Mouse (Mus musculus): Measurements from ENCODE around the gene Ccm2. TPM values are rescaled to one million over a fixed set of nuclear protein-coding genes. Genes with fewer than 3 reads are reported as not detected.

Ccm2 gene
- polyA plus RNA-seq, 1 experiment from 2014 or later = 92.9 TPM

DNA sequence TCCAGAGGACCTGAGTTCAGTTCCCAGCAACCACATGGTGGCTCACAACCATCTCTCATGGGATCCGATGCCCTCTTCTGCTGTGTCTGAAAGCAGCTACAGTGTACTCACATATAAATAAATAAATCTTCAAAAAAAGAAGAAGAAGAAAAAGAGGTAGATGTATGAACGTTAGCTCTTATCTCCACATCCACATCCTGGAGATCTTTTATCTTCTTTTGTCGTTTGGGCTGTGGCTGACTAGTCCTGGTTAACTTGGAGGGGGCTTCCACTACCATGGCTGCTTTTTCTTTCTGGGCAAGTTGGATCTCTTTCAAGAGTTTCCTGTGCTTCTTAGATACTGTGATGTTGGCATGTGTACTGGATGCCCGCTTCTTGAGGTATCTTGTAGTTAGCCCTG, 16.5 kb downstream of the Ccm2 start:
- Histone ChIP-seq H3K27ac (no peak overlapping the region), H3K4me2 (no peak overlapping the region), H3K4me1 (peaks cover 4% of the 10 kb centered on the region; the same call in 1 of the 2 replicates), H3K27me3 (no peaks in the 10 kb centered on the region), H3K36me3 (no peaks in the 10 kb centered on the region), H3K9me3 (no peaks in the 10 kb centered on the region), H3K4me3 (no peak overlapping the region), H3K9ac (no peak overlapping the region)
- no peak for ATAC-seq (ENCODE audit: borderline replicate concordance, extremely low read depth, low FRiP score, low TSS enrichment)
- 68% methylated on average over 4 of the region's 4 CpGs for WGBS

DNA sequence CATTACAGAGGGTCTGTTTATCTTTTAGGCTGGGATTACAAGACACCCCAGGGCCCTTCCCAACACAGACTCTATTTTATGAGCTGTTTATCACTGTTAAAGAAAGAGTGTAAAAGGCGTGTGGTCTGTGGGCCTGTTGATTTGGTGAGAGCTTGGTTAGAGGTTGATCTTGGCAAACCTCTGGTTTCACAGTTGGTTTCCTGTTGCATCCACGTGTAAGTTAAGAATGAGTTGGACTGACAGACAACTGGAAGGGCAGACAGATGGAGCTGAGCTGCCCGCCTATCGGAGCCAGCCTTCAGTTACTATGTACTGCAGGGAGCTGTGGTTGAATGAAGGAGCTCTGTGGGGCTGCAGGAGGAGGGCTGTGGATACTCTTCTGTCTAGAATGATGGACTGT, 19.8 kb downstream of the Ccm2 start:
- no peak overlapping the region for H3K4me3 ChIP-seq
- no peaks in the 10 kb centered on the region for H3K27me3 ChIP-seq
- no peak overlapping the region for H3K27ac ChIP-seq
- no peak overlapping the region for H3K4me2 ChIP-seq
- 72% methylated on average over 4 of the region's 4 CpGs for WGBS
- H3K9me3 ChIP-seq = no peaks in the 10 kb centered on the region
- no peak overlapping the region for H3K9ac ChIP-seq
- H3K36me3 ChIP-seq = peaks cover 5% of the 10 kb centered on the region; the same call in 1 of the 2 replicates
- no peak for ATAC-seq (ENCODE audit: borderline replicate concordance, extremely low read depth, low FRiP score, low TSS enrichment)
- peaks cover 12% of the 10 kb centered on the region for H3K4me1 ChIP-seq

DNA sequence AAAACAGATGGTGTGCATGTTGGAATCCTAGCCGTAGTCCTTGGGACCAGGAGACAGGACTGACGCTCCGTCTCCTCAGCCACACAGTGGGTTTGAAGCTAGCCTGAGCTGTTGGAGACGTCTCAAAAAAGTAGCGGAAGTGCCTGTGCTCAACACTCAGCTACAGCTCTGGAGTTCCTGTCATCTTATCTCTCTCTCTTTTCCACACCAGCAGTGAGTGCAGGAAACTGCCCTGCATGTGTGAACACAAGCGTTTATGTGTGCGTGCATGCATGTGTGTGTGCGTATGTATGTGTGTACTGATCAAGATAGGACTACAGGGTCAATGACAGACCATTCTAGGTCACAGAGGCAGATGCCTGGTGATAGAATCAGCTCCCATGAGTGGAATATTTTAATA, 21.3 kb downstream of the Ccm2 start:
- Histone ChIP-seq H3K9ac (no peak overlapping the region), H3K4me3 (no peak overlapping the region), H3K4me1 (peaks cover 12% of the 10 kb centered on the region), H3K9me3 (no peaks in the 10 kb centered on the region), H3K27ac (no peak overlapping the region), H3K4me2 (no peak overlapping the region), H3K27me3 (no peaks in the 10 kb centered on the region), H3K36me3 (peaks cover 10% of the 10 kb centered on the region; the same call in 1 of the 2 replicates)
- no peak for ATAC-seq (ENCODE audit: borderline replicate concordance, extremely low read depth, low FRiP score, low TSS enrichment)
- WGBS = 59% methylated on average over 8 of the region's 8 CpGs

DNA sequence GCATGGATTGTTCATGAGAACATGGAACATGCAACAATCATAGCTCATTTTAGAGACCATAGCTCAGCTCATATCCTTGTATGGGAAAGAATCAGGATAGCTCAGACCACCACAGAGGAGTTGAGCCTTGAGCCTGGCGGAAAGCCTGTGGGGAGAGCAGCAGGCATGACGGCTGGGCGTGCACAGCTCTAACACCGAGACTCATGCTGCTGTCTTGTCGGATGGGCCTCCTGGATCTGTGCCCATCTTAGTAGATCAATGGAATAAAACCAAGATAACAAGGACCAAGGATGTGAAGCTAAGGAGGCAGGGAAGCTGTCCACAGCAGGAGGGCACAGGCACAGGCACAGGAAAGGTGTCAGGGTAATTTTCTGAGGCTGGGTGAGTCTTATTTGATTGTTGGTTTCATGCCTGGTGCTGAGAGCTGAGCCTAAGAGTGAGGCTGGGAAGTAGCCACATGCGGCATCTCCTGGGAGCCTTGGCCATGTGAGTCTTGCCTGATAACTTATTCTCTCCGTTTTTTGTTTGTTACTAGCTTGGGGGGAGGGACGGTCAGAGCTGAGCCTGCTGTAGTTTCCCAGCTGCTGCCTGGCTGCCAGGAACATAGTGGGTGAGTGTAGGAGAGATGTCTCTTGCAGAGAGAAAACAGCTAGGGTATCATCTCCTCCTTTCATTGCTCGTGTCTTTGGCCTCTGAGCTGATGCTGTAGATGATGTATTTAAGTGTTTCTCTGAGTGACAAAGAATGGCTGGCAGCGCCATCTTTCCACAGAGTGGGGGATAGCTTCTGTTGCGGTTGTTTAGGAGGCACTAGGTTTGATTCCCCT, 22.1 kb downstream of the Ccm2 start:
- H3K4me3 ChIP-seq = no peak overlapping the region
- WGBS = 50% methylated on average over 11 of the region's 11 CpGs
- H3K9ac ChIP-seq = no peak overlapping the region
- peak; percentile 39; the same call in 1 of the 2 replicates for ATAC-seq (ENCODE audit: borderline replicate concordance, extremely low read depth, low FRiP score, low TSS enrichment)
- no peaks in the 10 kb centered on the region for H3K9me3 ChIP-seq
- no peak overlapping the region for H3K4me2 ChIP-seq
- peaks cover 12% of the 10 kb centered on the region for H3K4me1 ChIP-seq
- H3K27ac ChIP-seq = 0 out of 2 replicates have a peak overlapping the region, but pooled peaks have one; percentile 22
- H3K36me3 ChIP-seq = peaks cover 17% of the 10 kb centered on the region
- H3K27me3 ChIP-seq = no peaks in the 10 kb centered on the region

DNA sequence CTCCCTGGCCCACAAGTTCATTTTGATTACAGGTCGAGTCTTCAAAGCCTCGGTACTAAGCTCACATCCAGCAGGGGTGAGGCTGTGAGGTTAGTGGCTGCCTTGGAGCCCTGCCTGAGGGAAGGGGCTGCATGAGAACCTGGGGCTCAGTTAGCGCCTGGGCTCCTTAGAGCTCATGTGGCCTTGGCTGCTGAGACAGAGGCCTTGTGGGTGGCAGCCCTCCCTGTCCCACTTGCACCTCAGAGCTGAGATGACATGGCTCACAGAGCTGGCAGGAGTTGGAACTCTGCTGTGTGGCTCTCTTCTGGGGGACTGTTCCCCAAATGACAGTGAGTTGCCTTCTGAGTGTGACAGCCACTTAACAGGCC, 22.7 kb downstream of the Ccm2 start:
- no peak overlapping the region for H3K27ac ChIP-seq

DNA sequence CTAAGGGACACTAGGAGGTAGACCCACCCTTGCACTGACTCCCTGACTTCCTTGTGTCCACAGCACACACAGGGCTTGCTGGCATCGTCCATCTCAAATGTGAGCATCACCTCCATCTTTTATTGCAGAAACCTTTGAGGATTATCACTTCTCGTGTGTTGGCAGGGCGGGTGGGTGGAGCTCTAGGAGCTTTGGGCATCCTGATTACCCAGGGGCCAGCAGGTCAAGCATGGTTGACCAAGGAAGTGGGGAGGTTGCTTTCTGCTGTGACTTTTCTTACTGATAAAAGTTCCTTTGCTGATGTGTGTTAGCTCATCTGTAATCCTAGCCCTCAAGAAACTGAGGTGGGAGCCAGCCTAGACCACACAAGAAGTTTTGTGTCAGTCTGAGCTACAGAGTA, 29.5 kb downstream of the Ccm2 start:
- peaks cover 30% of the 10 kb centered on the region for H3K36me3 ChIP-seq
- H3K27ac ChIP-seq = no peak overlapping the region
- H3K9ac ChIP-seq = no peak overlapping the region
- ATAC-seq (ENCODE audit: borderline replicate concordance, extremely low read depth, low FRiP score, low TSS enrichment) = no peak
- H3K4me1 ChIP-seq = no peaks in the 10 kb centered on the region
- no peak overlapping the region for H3K4me2 ChIP-seq
- H3K9me3 ChIP-seq = no peaks in the 10 kb centered on the region
- 84% methylated on average over 3 of the region's 3 CpGs for WGBS
- H3K4me3 ChIP-seq = no peak overlapping the region
- no peaks in the 10 kb centered on the region for H3K27me3 ChIP-seq

More for the DNA sequence above, 22.7 kb downstream of the Ccm2 start:
- Histone ChIP-seq H3K4me3 (no peak overlapping the region), H3K9me3 (no peaks in the 10 kb centered on the region), H3K36me3 (peaks cover 18% of the 10 kb centered on the region), H3K27me3 (no peaks in the 10 kb centered on the region), H3K4me2 (no peak overlapping the region), H3K9ac (no peak overlapping the region), H3K4me1 (peaks cover 12% of the 10 kb centered on the region)
- no peak for ATAC-seq (ENCODE audit: borderline replicate concordance, extremely low read depth, low FRiP score, low TSS enrichment)
- WGBS = 43% methylated on average over 3 of the region's 3 CpGs

DNA sequence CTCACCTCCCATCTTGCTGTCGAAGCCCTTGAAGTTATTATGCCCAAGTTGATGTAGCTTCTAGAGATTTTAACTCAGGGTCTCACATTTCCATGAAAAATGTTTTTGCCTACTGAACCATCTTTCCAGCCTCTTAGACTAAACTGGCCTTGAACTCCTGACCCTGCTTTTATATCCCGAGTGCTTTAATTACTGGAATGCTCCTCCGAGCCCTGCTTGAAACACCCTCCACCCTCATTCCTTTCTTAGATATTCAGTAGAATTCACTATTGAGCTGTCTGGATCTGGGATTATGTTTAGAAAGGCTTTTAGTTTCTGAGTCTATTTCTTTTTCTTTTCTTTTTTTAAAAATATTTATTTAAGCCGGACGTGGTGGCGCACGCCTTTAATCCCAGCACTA, 32.7 kb downstream of the Ccm2 start:
- Histone ChIP-seq H3K27me3 (no peaks in the 10 kb centered on the region), H3K4me3 (no peak overlapping the region), H3K9me3 (no peaks in the 10 kb centered on the region), H3K4me1 (no peaks in the 10 kb centered on the region), H3K4me2 (no peak overlapping the region), H3K27ac (no peak overlapping the region), H3K36me3 (peaks cover 15% of the 10 kb centered on the region), H3K9ac (no peak overlapping the region)
- no peak for ATAC-seq (ENCODE audit: borderline replicate concordance, extremely low read depth, low FRiP score, low TSS enrichment)
- 88% methylated on average over 7 of the region's 7 CpGs for WGBS

DNA sequence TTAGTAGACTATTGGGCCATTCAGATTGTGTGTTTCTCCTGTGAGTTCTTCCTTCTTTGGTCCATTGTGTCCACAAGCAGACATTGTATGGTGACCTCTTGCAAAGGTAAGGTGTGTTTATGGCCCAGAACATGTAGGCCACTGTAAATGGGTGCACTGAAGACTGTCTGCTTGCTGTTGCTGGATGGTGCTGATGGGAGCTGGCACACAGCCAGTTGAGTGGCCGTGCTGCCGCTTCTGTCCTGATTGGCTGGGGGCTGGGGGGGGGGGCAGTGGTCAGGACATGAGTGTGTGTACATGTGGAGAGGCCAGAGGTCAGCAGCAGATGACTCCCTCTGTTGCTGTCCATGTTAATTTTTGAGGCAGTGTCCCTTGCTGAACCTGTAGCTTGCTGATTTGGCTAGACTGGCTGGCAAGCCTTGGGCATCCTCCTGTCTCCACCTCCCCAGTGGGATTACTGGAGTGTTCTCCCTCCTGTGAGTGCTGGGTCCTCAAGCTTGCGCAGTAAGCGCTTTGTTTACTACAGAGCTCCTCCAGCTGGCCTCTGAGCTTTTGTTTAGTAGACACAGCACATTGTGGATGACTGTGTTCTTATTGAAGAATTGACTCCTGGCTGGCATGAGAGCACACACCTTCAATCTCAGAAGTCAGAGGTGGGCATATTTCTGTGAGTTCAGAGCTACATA, 33.5 kb downstream of the Ccm2 start:
- Histone ChIP-seq H3K36me3 (peaks cover 23% of the 10 kb centered on the region), H3K9ac (no peak overlapping the region), H3K4me2 (no peak overlapping the region), H3K4me1 (no peaks in the 10 kb centered on the region), H3K9me3 (no peaks in the 10 kb centered on the region), H3K27ac (no peak overlapping the region), H3K27me3 (no peaks in the 10 kb centered on the region), H3K4me3 (no peak overlapping the region)
- no peak for ATAC-seq (ENCODE audit: borderline replicate concordance, extremely low read depth, low FRiP score, low TSS enrichment)
- 62% methylated on average over 4 of the region's 4 CpGs for WGBS

DNA sequence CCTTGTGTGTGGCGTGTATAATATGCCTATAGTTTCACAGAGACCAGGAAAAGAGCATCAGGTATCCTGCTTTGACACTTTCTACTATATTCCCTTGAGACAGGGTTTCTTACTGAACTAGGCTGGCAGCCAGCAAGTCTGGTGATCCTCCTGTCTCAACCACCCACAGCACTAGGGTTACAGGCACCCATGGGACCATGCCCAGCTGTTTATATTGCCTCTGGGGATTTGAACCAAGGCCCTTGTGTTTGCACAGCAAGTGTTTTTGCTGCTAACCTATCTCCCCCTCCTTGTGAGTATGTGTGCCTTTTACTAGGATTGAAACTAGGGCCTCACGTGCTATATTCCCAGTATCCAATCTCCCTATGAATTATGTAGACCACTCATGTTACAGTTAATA, 34.9 kb downstream of the Ccm2 start:
- H3K27ac ChIP-seq = no peak overlapping the region
- H3K4me2 ChIP-seq = no peak overlapping the region
- H3K36me3 ChIP-seq = peaks cover 14% of the 10 kb centered on the region
- ATAC-seq (ENCODE audit: borderline replicate concordance, extremely low read depth, low FRiP score, low TSS enrichment) = no peak
- no peak overlapping the region for H3K4me3 ChIP-seq
- WGBS = 93% methylated on average over 2 of the region's 2 CpGs
- H3K27me3 ChIP-seq = no peaks in the 10 kb centered on the region
- H3K9me3 ChIP-seq = no peaks in the 10 kb centered on the region
- no peak overlapping the region for H3K9ac ChIP-seq
- H3K4me1 ChIP-seq = no peaks in the 10 kb centered on the region

DNA sequence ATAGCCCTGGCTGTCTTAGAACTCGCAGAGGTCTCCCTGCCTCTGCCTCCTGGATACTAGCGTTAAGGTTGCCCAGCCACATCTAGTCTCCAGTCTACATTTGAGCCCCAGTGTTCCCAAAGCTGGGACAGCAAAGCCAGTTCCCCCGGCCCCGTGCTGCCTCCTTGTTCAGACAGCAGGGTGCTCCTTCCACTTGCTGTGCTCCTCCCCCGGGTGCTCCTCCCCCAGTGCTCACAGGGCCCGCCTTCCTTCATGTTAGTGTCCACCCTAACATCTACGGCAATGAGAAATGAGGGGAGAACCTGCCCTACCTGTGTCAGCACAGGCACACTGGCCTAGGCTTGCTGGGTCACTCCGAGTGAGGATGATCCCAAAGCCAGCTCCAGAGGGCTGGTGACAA, 39.1 kb downstream of the Ccm2 start:
- Histone ChIP-seq H3K4me3 (no peak overlapping the region), H3K27ac (no peak overlapping the region), H3K9me3 (no peaks in the 10 kb centered on the region), H3K4me1 (no peaks in the 10 kb centered on the region), H3K36me3 (peaks cover 41% of the 10 kb centered on the region), H3K27me3 (no peaks in the 10 kb centered on the region), H3K9ac (no peak overlapping the region), H3K4me2 (no peak overlapping the region)
- WGBS = 86% methylated on average over 8 of the region's 8 CpGs
- no peak for ATAC-seq (ENCODE audit: borderline replicate concordance, extremely low read depth, low FRiP score, low TSS enrichment)

DNA sequence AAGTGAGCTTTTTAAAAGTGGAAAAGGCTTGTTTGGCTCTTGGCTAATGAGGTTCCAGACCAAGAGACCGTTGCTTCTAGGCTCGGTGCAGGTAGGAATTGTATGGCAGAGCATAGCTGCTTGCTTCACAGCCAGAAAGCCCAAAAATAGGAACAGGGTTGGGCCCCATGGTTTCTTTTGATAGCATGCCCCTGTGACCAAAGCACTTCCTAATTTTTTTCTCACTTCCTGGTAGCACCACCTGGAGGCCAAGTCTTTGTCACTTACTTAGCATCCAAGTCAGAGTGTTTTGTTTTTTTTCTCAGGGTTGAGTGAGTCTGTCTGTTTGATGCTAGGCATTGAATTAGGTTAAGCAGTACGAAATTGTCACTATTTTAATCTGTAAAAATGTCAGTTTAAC, 40.0 kb downstream of the Ccm2 start:
- H3K4me1 ChIP-seq = no peaks in the 10 kb centered on the region
- H3K36me3 ChIP-seq = peaks cover 50% of the 10 kb centered on the region
- H3K27me3 ChIP-seq = no peaks in the 10 kb centered on the region
- H3K9me3 ChIP-seq = no peaks in the 10 kb centered on the region
- 80% methylated on average over 3 of the region's 3 CpGs for WGBS
- no peak overlapping the region for H3K4me2 ChIP-seq
- ATAC-seq (ENCODE audit: borderline replicate concordance, extremely low read depth, low FRiP score, low TSS enrichment) = no peak
- H3K9ac ChIP-seq = no peak overlapping the region
- no peak overlapping the region for H3K4me3 ChIP-seq
- H3K27ac ChIP-seq = no peak overlapping the region

DNA sequence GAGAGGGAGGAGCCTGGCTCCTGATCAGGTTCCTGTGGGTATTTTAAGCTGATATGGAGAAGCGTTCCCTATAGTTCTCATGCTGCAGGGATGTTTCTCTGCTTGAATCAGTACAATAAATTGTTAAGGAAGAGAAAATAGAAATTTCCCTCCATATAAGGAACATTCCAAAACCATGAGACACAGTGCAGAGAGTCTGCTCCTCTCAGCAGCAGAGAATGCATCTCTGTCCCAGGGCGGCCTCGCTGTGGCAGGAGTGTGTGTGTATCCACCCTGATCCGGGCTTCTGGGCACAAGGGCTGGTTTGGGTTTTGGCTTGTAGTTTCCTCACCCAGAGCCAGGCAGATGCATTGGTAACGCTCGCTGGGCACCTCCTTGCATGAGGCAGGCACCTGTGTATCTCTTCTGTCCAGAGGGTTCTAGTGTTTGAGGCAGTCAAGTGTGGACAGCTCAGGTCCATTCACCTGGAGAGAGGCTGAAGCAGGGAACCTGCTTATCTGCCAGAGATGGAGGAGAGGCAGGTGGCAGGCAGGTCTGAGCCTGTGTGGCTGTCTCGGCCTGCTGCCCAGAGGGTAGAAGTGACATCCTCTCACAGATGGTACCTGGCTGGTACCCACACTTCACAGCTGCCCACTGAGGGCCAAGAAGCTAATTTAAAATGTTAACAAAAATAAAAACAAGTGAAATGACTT, 40.7 kb downstream of the Ccm2 start:
- H3K9me3 ChIP-seq = no peaks in the 10 kb centered on the region
- H3K27me3 ChIP-seq = no peaks in the 10 kb centered on the region
- ATAC-seq (ENCODE audit: borderline replicate concordance, extremely low read depth, low FRiP score, low TSS enrichment) = no peak
- 88% methylated on average over 7 of the region's 7 CpGs for WGBS
- H3K9ac ChIP-seq = no peak overlapping the region
- no peak overlapping the region for H3K4me3 ChIP-seq
- no peak overlapping the region for H3K27ac ChIP-seq
- H3K36me3 ChIP-seq = peaks cover 57% of the 10 kb centered on the region
- no peaks in the 10 kb centered on the region for H3K4me1 ChIP-seq
- no peak overlapping the region for H3K4me2 ChIP-seq

All from lung, embryonic 15.5 days (tissue).